Comparison of ENCODE assay signal across 32 mouse cellular contexts in the genomic region with DNA sequence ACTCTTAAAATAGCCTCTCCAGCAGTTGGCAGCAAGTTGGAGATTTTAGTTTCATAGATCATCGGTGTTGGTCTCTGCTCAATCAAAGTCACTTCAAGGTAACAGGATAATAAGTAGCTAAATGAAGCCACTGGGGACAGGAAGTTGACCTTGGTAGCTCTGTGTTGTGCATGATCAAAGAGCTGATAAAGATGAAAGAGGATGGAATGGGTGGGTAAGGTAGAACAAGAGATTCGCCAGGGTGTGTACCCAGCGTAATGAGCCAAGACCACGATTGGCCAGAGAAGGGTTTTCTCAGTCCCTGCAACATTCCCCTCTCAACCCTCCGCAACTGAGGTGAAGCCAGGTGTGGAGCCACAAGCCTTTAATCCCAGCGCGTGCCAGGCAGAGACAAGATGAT. TPM values are rescaled to one million over a fixed set of nuclear protein-coding genes. Genes with fewer than 3 reads are reported as not detected.
A peak's percentile ranks its signal among the peaks of the same experiment; 100 is the strongest.
DNase-seq lines count a peak whose midpoint lies in the region; ATAC-seq lines count a peak whose summit lies in the region.
"Had no signal": no experiment of that assay in that cellular context is flagged by ENCODE, and none has a peak within 500 bp of the region (broad histone marks: within the 10 kb centered on the region; RNA-seq: fewer than 3 reads in every experiment).

No protein-coding gene starts in this region.

- H3K4me1 ChIP-seq in midbrain, embryonic 10.5 days: peaks cover 52% of the 10 kb centered on the region
- H3K4me1 ChIP-seq in midbrain, embryonic 11.5 days (ENCODE audit: control insufficient read depth, insufficient read depth, low read length): peaks cover 44% of the 10 kb centered on the region
- H3K4me1 ChIP-seq: limb, embryonic 15.5 days had no signal

- H3K9me3 ChIP-seq in midbrain, embryonic 10.5 days (replicated peaks): no peaks in the 10 kb centered on the region
- no peaks in the 10 kb centered on the region for H3K9me3 ChIP-seq in midbrain, embryonic 11.5 days (ENCODE audit: control insufficient read depth, low read length)
- H3K9me3 ChIP-seq: embryonic facial prominence, embryonic 13.5 days; forebrain, embryonic 10.5 days; forebrain, embryonic 15.5 days; G1E; hindbrain, embryonic 13.5 days; limb, embryonic 10.5 days; limb, embryonic 15.5 days; liver, embryonic 15.5 days; neural tube, embryonic 12.5 days had no signal

- peak; percentile 18 for DNase-seq in gastrocnemius, adult 18-20 months (ENCODE audit: low spot score)
- no peak for DNase-seq in gastrocnemius, postnatal 4 days (ENCODE audit: low spot score in 2 of 2)
- DNase-seq in midbrain, embryonic 10.5 days (ENCODE audit: low spot score): no peak
- DNase-seq in midbrain, embryonic 11.5 days (ENCODE audit: low spot score, missing footprints): no peak
- peak; percentile 35 for DNase-seq in induced T-regulatory cell, adult 2 months (ENCODE audit: low read depth)
- no peak for DNase-seq in urinary bladder, postnatal 4 days (ENCODE audit: low spot score in 2 of 2)
- no peak for DNase-seq in spleen, adult 18-20 months
- DNase-seq: adrenal gland, postnatal 10 days; cerebellum, adult 11-12 months; cerebellum, adult 9-11 months; gastrocnemius, postnatal 10 days; heart, adult 11 months; heart, postnatal 4 days; kidney, adult 2 months; kidney, postnatal 36 days; lung, embryonic 14.5 days; lung, postnatal 14 days; right cerebral cortex, adult 18-20 months; thymus, adult 2 months; thymus, postnatal 36 days had no signal

- no peak overlapping the region for H3K4me3 ChIP-seq in midbrain, embryonic 10.5 days
- no peak overlapping the region for H3K4me3 ChIP-seq in midbrain, embryonic 11.5 days (ENCODE audit: low read depth, low read length)
- H3K4me3 ChIP-seq: embryonic facial prominence, embryonic 13.5 days; forebrain, embryonic 10.5 days; forebrain, embryonic 15.5 days; hindbrain, embryonic 13.5 days; limb, embryonic 10.5 days; limb, embryonic 15.5 days; liver, embryonic 15.5 days; neural tube, embryonic 12.5 days had no signal

- peak overlapping the region; percentile 73; the same call in 1 of the 2 replicates for H3K27ac ChIP-seq in midbrain, embryonic 10.5 days (replicated peaks)
- no peak overlapping the region for H3K27ac ChIP-seq in midbrain, embryonic 11.5 days (ENCODE audit: low read depth, low read length)
- H3K27ac ChIP-seq: embryonic facial prominence, embryonic 13.5 days; forebrain, embryonic 10.5 days; forebrain, embryonic 15.5 days; hindbrain, embryonic 13.5 days; limb, embryonic 10.5 days; limb, embryonic 15.5 days; liver, embryonic 15.5 days; neural tube, embryonic 12.5 days had no signal

- H3K4me2 ChIP-seq in midbrain, embryonic 11.5 days: no peak overlapping the region
- H3K4me2 ChIP-seq: embryonic facial prominence, embryonic 13.5 days; forebrain, embryonic 15.5 days; heart, embryonic 11.5 days; hindbrain, embryonic 13.5 days; limb, embryonic 15.5 days; liver, embryonic 15.5 days; lung, embryonic 14.5 days; neural tube, embryonic 12.5 days had no signal

- WGBS in midbrain, embryonic 10.5 days: 94% methylated on average over 7 of the region's 7 CpGs
- 91% methylated on average over 7 of the region's 7 CpGs for WGBS in midbrain, embryonic 11.5 days

- no peak for ATAC-seq in midbrain, embryonic 11.5 days (ENCODE audit: low FRiP score)
- ATAC-seq: forebrain, embryonic 15.5 days; midbrain, embryonic 16.5 days had no signal

- H3K9ac ChIP-seq in midbrain, embryonic 11.5 days (ENCODE audit: low read length): no peak overlapping the region
- H3K9ac ChIP-seq: embryonic facial prominence, embryonic 13.5 days; forebrain, embryonic 15.5 days; hindbrain, embryonic 13.5 days; limb, embryonic 15.5 days; liver, embryonic 15.5 days; lung, embryonic 14.5 days; neural tube, embryonic 12.5 days had no signal

- peaks cover 16% of the 10 kb centered on the region for H3K27me3 ChIP-seq in midbrain, embryonic 10.5 days (ENCODE audit: low read depth, poor library complexity, severe bottlenecking)
- H3K27me3 ChIP-seq in midbrain, embryonic 11.5 days (ENCODE audit: control insufficient read depth, insufficient read depth, low read length): peaks cover 3% of the 10 kb centered on the region; the same call in 1 of the 2 replicates
- H3K27me3 ChIP-seq: CH12.LX; hindbrain, embryonic 13.5 days; limb, embryonic 15.5 days; liver, embryonic 15.5 days; neural tube, embryonic 12.5 days had no signal

- H3K36me3 ChIP-seq in midbrain, embryonic 10.5 days: peaks cover 19% of the 10 kb centered on the region
- no peaks in the 10 kb centered on the region; the same call in none of the 2 replicates for H3K36me3 ChIP-seq in midbrain, embryonic 11.5 days (ENCODE audit: control insufficient read depth, insufficient read depth, low read length)

RNA-seq across cellular contexts. Expression of a gene that starts 50.6 kb away (rescaled TPM):
- not detected for total RNA-seq in gastrocnemius, adult 18-20 months (2021)
- under 1 TPM; 0.20 to 0.23 TPM for total RNA-seq in gastrocnemius, postnatal 4 days (2021)
- polyA plus RNA-seq in midbrain, embryonic 10.5 days (2016; fragmentation: Nextera tagmentation; extraction: Ambion mirVana): 61.8 and 70.6 TPM in 2 replicates
- 64.7 and 68.0 TPM in 2 replicates for polyA plus RNA-seq in midbrain, embryonic 11.5 days (2014; fragmentation: Nextera tagmentation; extraction: Ambion mirVana)
- total RNA-seq: G1E; heart, postnatal 4 days had no signal
- polyA plus RNA-seq: G1E; heart, embryonic 11.5 days; limb, embryonic 10.5 days; liver, embryonic 15.5 days; lung, embryonic 14.5 days had no signal

Comparison
In these comparisons a context has a peak if more than half of its experiments do, and no peak if none do; other contexts are left out.
1. DNase-seq: peak in gastrocnemius, adult 18-20 months (single experiment) and induced T-regulatory cell, adult 2 months (single experiment); none in gastrocnemius, postnatal 4 days (0 of 2), midbrain, embryonic 10.5 days (single experiment), midbrain, embryonic 11.5 days (single experiment), urinary bladder, postnatal 4 days (0 of 2) and spleen, adult 18-20 months (0 of 2).